Mouse (Mus musculus): ENCODE measurements around the gene Sap18b.
"Not testable (repeated sequence)": the region's sequence is repeated elsewhere in the genome, so short reads cannot be mapped to it uniquely, and the experiment has no call there.

The Sap18b gene

GRCm38 (mm10) chr8:95822699-95823098 is 2.4 kb upstream of the Sap18b start:
- DNase-seq (ENCODE audit: low spot score): no peak

DNA sequence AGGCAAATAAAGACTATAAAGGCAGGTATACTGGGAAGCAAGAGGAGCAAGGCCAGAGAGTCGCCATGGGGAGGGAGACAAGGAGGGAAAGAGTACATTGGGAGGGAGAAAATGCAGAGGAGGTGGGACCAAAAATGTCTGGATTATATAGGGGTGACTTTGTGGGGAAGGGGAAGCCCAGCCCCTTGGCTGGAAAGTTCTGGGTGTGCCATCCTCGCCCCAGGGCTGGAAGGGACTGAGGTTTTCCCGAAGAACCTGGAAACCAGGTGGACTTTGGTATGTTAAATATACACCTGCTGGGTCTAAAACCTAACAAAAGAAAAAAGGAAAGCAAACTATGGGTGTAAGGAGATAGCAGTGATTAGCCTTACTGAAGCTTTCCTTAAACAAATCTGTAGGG is 5.0 kb downstream of the Sap18b start:
- no peak for DNase-seq (ENCODE audit: low spot score)

GRCm38 (mm10) chr8:95832603-95833434 is 7.7 kb downstream of the Sap18b start:
- peak; percentile 79 for DNase-seq (ENCODE audit: low spot score)

- DNase-seq (ENCODE audit: low spot score): no peak
Observed at GRCm38 (mm10) chr8:95833435-95833984, 8.4 kb downstream of the Sap18b start.

GRCm38 (mm10) chr8:95835891-95836290 is 10.7 kb downstream of the Sap18b start:
- DNase-seq (ENCODE audit: low spot score): no peak

DNA sequence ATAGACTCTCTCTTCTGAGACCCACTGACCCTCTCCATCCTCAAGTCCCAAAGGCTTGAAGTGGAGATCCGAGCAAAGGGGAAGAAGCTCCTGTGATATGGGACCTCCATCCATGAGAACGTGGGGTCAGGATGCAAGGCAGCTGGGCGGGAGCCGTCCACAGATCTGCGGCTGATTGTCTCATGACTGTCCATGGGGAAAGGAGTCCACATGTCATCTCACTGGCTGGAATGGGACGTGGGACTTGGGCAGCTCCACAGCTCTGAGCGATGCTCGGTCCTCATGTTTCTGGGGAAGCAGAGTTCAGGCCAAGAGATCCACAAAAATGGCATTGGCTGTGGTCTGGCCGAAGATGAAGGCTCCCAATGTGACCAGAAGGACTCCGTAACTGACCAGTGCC is 12.1 kb downstream of the Sap18b start:
- no peak for DNase-seq (ENCODE audit: low spot score)

DNA sequence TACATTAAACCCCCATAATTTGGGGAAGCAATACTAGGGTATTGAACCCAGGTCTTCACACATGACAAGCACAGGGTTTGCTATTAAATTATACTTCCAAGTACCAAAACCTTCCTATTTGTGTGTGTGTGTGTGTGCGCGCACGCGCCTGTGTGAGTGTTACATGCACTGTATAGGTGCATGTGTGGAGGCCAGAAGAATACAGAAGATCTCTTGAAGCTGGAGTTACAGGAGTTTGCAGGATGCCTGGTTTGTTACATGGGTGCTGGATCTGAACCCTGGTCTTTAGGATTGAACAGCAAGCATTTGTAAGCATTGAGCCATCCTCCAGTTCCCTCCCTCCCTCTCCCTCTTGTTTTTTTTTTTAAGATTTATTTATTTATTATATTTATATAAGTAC is 14.1 kb downstream of the Sap18b start:
- DNase-seq (ENCODE audit: low spot score): no peak

DNA sequence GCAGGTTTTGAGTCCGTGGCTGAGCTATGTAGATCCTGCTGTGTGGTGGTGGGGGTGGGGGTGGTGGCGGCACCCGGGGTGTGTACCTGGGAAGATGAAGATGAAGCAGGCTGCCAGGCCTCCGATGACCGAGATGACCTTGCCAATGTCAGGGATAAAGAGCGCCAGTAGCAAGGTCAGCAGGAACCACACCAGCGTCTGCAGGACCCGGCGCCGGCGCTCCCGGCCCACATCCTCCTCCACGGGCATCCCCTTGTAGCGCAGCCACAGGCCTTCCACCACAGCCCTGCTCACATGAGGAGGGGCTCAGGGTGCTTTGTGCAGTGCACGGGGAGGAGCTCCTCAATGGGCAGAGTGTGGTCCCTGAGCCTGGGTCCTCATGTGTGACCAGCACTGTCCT is 16.3 kb downstream of the Sap18b start:
- no peak for DNase-seq (ENCODE audit: low spot score)

GRCm38 (mm10) chr8:95843968-95844367 is 18.8 kb downstream of the Sap18b start:
- no peak for DNase-seq (ENCODE audit: low spot score)

GRCm38 (mm10) chr8:95845026-95845425 is 19.9 kb downstream of the Sap18b start:
- DNase-seq (ENCODE audit: low spot score): no peak

GRCm38 (mm10) chr8:95848061-95848551 is 23.0 kb downstream of the Sap18b start:
- peak; percentile 41 for DNase-seq (ENCODE audit: low spot score)

GRCm38 (mm10) chr8:95848734-95849464 is 23.8 kb downstream of the Sap18b start:
- DNase-seq (ENCODE audit: low spot score): no peak

DNA sequence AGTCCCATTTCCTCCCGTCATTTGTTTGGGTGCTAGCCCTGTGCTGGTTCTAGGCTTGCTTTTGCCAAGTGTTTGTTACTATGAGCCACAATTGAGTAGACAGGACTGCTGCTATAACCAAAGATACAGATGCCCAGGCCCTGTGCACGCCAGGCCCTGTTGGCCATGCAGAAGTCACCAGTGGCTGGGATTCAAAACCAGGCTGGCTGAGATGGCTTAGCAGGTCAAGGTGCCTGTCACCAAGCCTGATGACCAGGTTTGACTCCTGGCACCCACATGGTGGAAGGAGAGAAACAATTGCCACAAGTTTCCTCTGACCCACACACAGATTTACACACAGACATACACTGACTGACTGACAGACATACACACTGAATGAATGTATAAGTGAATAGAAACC is 25.2 kb downstream of the Sap18b start:
- DNase-seq (ENCODE audit: low spot score): no peak

DNA sequence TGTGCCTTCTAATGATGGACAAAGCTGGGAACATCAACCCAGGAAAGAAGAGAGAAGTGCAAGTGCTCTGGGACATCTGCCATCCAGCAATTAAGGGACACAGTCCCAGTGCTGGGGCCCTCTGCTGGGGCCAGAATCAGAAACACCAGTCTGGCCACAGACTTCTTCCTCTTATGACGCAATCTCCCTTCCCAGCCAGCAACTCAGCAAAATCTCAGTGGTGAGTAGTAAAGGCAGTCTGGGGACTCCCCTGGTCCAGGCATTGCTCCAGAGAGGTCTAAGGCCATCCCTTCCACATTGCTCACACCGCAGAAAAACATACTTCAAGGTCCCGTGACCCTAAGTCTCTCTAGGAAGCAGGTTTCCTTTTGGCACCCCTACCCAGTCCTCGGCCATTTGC is 27.1 kb downstream of the Sap18b start:
- no peak for DNase-seq (ENCODE audit: low spot score)

DNA sequence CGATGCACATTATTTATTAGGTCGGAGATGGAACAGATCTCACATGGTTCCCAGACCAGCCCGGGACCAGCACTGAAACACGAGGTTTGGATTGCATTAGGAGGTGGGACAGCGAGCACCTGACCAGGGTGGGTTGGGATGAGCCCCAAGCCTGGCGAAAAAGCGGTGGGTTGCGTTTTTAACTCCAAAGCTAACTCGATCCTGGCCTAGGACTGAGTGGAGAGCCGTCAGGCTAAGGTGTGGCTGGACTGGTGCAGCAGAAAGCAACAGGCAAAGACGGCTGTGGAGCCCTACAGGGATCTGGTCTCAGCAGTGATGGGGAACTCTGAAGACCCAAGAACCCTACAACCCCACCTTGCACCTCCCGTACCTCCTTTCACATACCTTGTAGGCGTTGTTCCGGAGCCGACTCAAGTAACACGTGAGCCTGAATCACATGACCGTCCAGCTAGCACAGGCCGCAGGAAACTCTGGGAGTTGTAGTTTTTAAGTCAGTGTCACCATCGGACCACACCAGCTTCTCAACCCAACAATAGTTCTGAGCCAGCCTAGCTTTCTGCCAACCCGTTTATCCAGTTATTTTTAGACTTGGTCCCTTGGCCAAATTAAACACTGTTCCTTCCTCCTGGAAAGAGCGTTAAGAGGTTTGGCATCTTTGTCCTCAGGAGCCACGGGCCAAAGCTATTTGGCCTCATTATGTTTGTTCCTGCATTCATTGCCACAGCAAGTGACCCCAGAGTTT is 28.1 kb downstream of the Sap18b start, which contains the start of gene Slc38a7:
Gene Slc38a7, minus strand, starts transcription at position 438 of the 742 bp plus-strand sequence.
- peak; percentile 75 for DNase-seq (ENCODE audit: low spot score)

- DNase-seq (ENCODE audit: low spot score): no peak
Observed at GRCm38 (mm10) chr8:95854174-95854573, 29.0 kb downstream of the Sap18b start.

DNA sequence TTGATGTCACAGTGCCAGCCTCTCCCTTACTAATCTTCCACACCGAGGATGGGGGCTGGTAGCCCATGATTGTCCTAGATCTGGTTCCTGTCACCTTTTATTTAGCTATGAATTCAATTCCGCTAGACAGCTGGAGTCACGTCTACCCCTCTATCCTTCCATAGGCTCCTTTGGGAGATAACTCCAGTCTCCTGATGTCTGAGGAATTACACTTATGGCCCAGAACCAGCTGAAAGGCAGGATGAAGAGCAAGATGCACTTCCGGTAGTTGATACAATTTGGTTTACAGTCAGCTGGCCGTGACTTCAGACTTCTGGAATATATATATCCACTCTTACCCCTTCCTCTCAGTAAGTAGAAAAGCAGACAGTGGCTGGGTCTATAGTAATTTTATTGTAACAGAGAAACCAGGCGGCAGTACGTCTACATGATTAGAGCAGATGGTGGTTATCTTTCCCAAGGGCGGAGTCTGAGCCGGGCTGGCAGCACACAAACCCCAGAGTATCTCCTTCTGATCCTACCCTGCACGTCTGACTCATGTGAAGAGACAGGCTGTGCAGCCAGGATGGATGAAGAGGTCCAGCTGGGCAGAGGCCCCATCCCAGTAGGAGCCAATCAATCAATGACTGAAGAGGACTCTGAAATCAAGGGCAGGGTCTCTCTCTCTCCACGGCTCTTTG is 38.8 kb downstream of the Sap18b start:
- not testable (repeated sequence) for DNase-seq (ENCODE audit: low spot score)

GRCm38 (mm10) chr8:95864851-95865250 is 39.7 kb downstream of the Sap18b start:
- DNase-seq (ENCODE audit: low spot score): not testable (repeated sequence)

DNA sequence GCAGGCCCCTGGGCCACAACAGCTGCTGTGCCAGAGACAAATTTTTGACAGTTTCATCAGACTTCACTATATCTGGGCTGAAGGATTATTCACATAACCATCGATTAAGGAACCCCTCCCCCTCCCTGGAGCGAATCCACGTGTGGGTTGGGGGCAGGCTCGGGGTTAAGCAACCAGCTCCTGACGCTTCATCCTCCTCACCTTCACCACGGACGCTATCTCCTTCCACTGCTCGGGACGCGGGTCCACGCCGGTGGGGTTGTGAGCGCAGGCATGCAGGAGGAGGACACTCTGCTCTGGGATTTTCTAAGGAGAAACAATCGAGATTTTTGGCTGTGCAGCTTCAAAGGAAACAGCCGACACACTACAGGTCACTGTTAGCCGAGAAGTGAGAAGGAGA is 46.5 kb downstream of the Sap18b start:
- DNase-seq (ENCODE audit: low spot score): no peak

DNA sequence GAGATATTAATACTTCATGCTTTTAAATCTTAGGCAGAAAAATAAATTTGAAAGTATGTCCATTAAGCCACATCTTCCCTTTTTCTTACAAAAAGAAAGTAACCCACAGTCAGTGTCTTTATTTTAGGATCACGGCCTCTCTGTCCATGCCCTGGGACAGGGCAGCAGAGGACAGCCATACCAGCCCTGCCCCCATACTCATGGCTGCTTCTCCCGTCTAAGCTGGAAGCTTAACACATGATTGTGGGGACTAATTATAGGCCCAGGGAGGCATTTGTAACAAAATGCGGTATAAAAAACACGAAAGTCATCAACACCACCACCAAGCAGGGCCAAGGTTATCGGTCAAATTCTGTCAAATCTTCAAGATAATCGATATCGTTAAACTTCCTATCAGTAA is 50.1 kb downstream of the Sap18b start:
- DNase-seq (ENCODE audit: low spot score): no peak

Data from testis, postnatal 14 days (tissue).